Mouse (Mus musculus): ENCODE measurements around the gene A930004D18Rik.

The A930004D18Rik gene

DNA sequence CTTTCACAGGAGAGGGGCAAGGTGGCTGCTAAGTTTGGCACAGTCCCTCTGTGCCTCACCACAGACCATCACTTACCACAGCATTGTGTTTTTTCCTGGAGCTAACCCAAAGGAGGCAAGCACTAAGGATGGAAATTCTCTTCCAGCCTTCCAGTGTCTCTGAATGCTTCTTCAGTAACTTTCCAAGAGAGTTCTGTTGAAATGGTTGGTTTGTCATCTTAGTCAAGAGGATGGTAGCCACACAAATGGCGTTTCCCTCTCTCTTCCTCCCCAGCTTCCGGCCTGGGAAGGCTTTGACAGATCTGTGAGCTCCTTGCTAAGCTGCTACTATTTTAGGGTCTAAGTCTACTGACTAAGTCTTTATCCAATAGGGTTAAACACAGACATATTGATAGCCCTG lies at the start of gene A930004D18Rik:
A930004D18Rik (minus strand) TSS at position 247 of the 400 bp plus-strand sequence.
- Histone ChIP-seq H3K27me3 (ENCODE audit: control insufficient read depth, insufficient read depth, low read length, poor library complexity, severe bottlenecking) (no peaks in the 10 kb centered on the region; the same call in 1 of the 2 replicates), H3K36me3 (ENCODE audit: control insufficient read depth, insufficient read depth, low read length, poor library complexity, severe bottlenecking) (no peaks in the 10 kb centered on the region)
- no peak for DNase-seq (ENCODE audit: low read depth, low spot score)

DNA sequence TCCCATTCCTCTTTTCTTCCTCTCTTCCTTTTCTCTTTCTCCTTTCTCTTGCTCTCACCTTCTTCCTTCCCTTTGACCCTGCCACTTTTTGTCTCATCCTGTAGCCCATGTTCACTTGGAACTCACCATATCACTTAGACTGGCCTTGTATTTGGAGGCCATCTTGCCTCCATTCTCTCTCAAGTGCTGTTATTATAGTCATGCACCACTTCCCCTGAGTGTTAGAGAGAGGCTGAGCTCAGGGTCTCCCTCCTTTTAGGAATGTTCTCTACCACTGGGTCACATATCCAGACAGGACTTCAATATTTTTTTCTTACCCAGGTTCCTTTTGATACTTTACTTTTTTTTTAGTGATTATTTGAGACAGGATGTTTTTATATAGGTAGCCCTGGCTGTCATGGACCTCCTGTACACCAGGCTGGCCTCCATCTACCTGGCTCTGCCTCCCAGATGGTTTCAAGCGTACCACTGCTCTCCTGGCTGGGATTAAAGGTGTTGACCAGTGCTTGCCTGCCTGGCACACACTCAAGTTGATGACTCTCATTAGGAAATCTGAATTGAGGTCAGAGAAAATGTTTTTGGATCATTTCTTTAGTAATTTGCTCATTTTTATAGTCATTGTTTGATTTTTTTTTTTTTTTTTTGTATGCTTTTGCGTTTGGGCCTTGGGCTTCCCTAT lies 42.8 kb upstream of the A930004D18Rik start:
- Histone ChIP-seq H3K36me3 (ENCODE audit: control insufficient read depth, insufficient read depth, low read length, poor library complexity, severe bottlenecking) (0 out of 2 replicates have a peak, but pooled peaks cover 6% of the 10 kb centered on the region), H3K27me3 (ENCODE audit: control insufficient read depth, insufficient read depth, low read length, poor library complexity, severe bottlenecking) (no peaks in the 10 kb centered on the region)
- DNase-seq (ENCODE audit: low read depth, low spot score) = no peak

DNA sequence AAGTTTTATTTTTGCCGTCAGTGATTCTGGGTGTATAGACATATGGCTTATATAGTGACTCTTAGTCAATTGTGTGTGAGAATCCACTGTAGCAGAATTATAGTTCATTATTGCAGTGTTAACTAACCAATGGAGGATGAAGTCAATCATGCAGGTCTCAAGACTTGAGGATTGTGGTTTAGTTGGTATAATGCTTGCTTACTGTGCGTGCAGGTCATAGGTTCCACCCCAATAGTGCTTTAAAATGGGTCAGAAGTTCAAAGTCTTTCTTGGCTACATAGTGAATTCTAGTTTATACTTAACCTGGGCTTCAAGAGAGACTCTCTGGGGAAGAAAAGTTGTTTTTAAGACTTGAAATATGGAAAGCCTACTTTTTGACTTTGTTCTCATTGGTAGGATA lies 34.4 kb upstream of the A930004D18Rik start:
- no peak for DNase-seq (ENCODE audit: low read depth, low spot score)
- H3K27me3 ChIP-seq (ENCODE audit: control insufficient read depth, insufficient read depth, low read length, poor library complexity, severe bottlenecking) = no peaks in the 10 kb centered on the region
- no peaks in the 10 kb centered on the region; the same call in 1 of the 2 replicates for H3K36me3 ChIP-seq (ENCODE audit: control insufficient read depth, insufficient read depth, low read length, poor library complexity, severe bottlenecking)

DNA sequence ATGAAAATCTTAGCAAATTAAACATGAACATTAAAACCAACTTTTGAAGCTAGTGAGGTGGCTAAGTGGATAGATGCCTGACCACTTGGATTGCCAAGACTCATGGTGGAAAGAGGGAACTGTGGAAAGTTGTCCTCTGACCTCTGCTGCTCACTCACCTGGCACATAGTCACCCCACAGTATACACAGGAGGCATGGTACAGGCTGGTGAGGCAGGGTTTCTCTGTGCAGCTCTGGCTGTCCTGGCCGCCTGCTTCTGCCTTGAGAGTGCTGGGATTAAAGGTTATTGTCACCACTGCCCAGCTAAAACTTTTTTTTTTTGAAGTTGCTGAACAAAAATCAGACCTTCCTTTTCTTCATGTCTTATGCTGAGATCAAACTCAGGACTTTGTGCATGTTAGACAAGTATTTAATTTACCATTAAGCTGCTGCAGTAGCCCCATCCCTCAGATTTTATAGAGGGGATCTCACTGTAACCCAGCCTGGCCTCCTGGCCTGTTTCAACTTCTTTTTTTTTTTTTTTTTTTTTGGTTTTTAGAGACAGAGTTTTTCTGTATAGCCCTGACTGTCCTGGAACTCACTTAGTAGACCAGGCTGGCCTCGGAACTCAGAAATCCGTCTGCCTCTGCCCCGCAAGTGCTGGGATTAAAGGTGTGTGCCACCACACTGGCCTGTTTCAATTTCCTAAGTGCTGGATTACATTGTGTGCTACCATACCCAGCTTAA lies 30.7 kb upstream of the A930004D18Rik start:
- H3K36me3 ChIP-seq (ENCODE audit: control insufficient read depth, insufficient read depth, low read length, poor library complexity, severe bottlenecking) = no peaks in the 10 kb centered on the region; the same call in 1 of the 2 replicates
- no peaks in the 10 kb centered on the region for H3K27me3 ChIP-seq (ENCODE audit: control insufficient read depth, insufficient read depth, low read length, poor library complexity, severe bottlenecking)
- DNase-seq (ENCODE audit: low read depth, low spot score) = no peak

DNA sequence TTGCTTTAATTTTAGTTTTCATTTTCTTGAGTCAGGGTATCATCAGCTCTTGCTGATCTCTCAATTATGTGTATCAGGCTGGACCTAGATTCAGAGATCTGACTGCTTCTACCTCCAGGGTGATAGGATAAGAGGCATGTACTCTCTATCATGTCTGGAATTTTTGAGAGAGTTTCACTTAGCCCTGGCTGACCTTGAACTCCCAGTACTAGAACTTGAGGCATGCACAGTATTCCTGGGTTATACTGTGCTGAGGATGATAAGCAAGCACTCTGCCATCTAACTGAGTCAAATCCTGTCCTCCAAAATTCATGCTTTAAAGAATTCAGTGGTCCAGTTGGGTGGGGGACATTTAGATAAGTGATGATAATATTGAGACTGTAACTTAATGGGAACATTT lies 28.9 kb upstream of the A930004D18Rik start:
- DNase-seq (ENCODE audit: low read depth, low spot score) = no peak
- H3K27me3 ChIP-seq (ENCODE audit: control insufficient read depth, insufficient read depth, low read length, poor library complexity, severe bottlenecking) = no peaks in the 10 kb centered on the region
- H3K36me3 ChIP-seq (ENCODE audit: control insufficient read depth, insufficient read depth, low read length, poor library complexity, severe bottlenecking) = no peaks in the 10 kb centered on the region; the same call in 1 of the 2 replicates

DNA sequence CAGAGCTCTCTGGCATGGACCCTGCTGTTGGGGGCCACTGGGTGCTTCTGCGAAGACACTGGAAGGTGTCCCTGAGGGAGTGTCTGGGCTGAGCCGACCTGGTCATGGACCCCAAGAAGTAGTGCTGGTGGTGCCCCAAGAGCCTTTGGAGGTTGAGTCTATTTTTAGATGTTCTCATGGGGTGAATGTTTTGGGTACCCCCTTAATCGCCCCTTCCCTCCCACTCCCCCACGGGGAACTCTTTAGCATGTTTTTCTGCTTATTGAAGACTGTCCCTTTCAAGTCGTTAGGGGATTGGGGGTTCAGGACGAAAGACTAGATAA lies 28.1 kb upstream of the A930004D18Rik start:
- Histone ChIP-seq H3K27me3 (ENCODE audit: control insufficient read depth, insufficient read depth, low read length, poor library complexity, severe bottlenecking) (no peaks in the 10 kb centered on the region), H3K36me3 (ENCODE audit: control insufficient read depth, insufficient read depth, low read length, poor library complexity, severe bottlenecking) (no peaks in the 10 kb centered on the region; the same call in 1 of the 2 replicates)
- no peak for DNase-seq (ENCODE audit: low read depth, low spot score)

DNA sequence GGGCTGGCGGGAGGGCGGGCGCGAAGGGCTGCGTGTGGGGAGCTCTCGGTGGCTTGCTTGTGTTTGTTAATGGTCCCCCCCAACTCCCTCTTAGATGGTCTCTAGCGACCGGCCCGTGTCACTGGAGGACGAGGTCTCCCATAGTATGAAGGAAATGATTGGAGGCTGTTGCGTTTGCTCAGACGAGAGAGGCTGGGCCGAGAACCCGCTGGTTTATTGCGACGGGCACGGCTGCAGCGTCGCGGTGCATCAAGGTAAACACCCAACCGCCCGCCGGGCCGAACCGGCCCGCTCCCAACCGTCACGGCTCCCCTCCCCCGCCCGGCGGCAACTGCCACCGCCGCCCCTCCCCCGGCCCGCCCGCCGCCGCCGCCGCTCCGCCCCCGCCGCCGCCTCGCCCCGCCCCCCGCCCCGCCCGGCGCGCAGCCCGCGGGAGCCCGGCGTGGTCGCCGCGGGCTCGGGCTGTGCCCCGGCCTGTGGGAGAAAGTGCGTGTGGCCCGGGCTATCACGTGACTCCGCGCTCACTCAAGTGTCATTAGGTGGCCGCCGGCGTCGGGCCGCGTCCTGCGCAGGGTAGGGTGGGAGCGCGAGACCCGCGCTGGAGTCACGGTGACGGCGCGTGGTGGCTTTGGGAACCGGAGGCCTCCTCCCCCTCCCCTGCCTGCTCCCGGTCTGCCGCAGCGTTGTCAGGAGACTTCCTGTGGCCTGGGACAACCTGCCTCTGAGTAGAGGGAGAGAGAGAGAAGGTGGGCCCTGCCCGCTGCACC lies 27.6 kb upstream of the A930004D18Rik start:
- DNase-seq (ENCODE audit: low read depth, low spot score) = peak; percentile 80
- Histone ChIP-seq H3K36me3 (ENCODE audit: control insufficient read depth, insufficient read depth, low read length, poor library complexity, severe bottlenecking) (no peaks in the 10 kb centered on the region; the same call in 1 of the 2 replicates), H3K27me3 (ENCODE audit: control insufficient read depth, insufficient read depth, low read length, poor library complexity, severe bottlenecking) (no peaks in the 10 kb centered on the region)

DNA sequence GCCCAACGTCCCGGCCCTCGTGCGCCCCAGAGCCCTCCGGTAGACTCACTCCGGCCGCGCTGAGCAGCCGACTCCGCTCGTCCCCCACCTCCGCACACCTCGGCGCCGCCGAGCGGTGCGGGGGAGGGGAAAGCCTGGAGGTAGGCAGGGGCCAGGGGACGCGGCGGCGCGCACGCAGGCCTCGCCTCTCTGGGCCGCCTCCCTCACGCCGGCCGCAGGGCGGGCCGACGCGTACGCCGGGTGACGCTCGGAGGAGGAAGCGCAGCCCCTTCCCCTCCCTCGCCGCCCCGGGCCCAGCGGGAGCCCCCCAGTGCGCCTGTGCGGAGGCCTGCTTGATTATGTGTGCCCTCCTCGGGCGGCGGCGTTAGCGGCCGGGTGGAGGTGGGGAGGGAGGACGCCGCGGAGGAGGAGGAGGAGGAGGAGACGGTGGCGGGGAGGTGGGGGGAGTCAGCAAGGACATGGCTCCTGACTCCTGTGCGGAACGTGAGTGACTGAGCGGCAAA lies 26.9 kb upstream of the A930004D18Rik start:
- peak; percentile 92 for DNase-seq (ENCODE audit: low read depth, low spot score)
- no peaks in the 10 kb centered on the region for H3K27me3 ChIP-seq (ENCODE audit: control insufficient read depth, insufficient read depth, low read length, poor library complexity, severe bottlenecking)

DNA sequence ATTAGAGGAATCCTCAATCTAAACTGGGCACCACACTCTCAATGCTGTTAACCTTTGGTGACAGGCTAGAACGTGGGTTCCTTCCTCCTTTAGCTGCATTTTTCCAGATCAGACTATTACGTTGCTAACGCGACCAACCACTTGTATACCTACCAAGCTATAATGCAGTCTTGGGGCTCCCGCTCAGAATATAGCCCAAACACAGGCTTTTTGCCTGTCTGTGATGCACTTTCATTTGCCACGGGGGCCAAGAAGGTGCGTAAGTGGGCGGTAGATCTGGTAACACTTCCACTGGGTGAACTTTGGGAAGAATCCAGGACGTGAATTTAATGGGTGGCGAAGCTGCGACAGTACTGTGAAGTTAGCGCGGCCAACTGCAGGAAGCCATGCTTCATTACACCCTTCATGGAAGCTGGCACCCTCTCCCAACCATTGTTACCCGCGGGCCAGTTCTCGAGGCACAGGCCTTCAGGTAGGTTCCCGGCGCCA lies 26.3 kb upstream of the A930004D18Rik start:
- Histone ChIP-seq H3K27me3 (ENCODE audit: control insufficient read depth, insufficient read depth, low read length, poor library complexity, severe bottlenecking) (no peaks in the 10 kb centered on the region), H3K36me3 (ENCODE audit: control insufficient read depth, insufficient read depth, low read length, poor library complexity, severe bottlenecking) (no peaks in the 10 kb centered on the region; the same call in 1 of the 2 replicates)
- DNase-seq (ENCODE audit: low read depth, low spot score) = peak; percentile 67

More for the DNA sequence above, 26.9 kb upstream of the A930004D18Rik start:
- no peaks in the 10 kb centered on the region; the same call in 1 of the 2 replicates for H3K36me3 ChIP-seq (ENCODE audit: control insufficient read depth, insufficient read depth, low read length, poor library complexity, severe bottlenecking)

DNA sequence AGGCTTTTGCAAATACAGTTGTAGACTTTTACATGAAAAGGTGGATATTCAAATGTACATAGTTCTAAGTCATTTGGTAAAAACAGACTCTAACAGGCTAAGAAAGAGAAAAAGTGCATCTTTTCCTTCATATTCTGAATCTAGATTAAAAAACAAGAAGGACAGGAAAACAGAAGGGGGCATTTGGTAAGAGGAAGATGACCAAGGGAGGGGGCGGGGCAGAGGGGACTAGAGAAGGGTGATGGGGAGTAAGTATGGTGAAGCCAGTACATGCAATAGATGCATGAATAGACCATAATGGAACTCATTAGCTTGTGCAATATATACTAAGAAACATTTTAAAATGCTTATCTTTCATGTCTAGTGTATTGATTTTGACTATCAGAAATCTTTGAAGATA lies 22.9 kb upstream of the A930004D18Rik start:
- H3K27me3 ChIP-seq (ENCODE audit: control insufficient read depth, insufficient read depth, low read length, poor library complexity, severe bottlenecking) = no peaks in the 10 kb centered on the region
- no peaks in the 10 kb centered on the region for H3K36me3 ChIP-seq (ENCODE audit: control insufficient read depth, insufficient read depth, low read length, poor library complexity, severe bottlenecking)
- DNase-seq (ENCODE audit: low read depth, low spot score) = no peak

DNA sequence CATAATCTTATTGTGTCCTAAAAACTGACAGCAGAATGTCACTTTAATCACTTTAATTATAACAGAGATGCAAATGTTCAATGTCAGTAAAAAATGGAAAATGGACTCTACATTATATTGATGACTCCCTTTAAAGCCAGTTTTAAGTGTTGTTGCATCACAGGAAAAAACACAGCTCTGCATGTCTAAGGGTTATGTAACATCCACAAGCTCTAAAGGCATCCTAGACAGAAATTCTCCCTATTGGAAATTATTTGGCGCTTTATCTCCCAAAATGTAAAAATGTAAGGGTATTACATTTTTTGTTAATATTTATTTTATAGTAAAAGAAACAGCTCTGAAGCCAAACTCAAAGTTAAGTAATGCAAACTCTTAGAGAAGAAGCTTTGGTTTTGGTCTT lies 22.4 kb upstream of the A930004D18Rik start:
- Histone ChIP-seq H3K27me3 (ENCODE audit: control insufficient read depth, insufficient read depth, low read length, poor library complexity, severe bottlenecking) (no peaks in the 10 kb centered on the region), H3K36me3 (ENCODE audit: control insufficient read depth, insufficient read depth, low read length, poor library complexity, severe bottlenecking) (no peaks in the 10 kb centered on the region)
- no peak for DNase-seq (ENCODE audit: low read depth, low spot score)

DNA sequence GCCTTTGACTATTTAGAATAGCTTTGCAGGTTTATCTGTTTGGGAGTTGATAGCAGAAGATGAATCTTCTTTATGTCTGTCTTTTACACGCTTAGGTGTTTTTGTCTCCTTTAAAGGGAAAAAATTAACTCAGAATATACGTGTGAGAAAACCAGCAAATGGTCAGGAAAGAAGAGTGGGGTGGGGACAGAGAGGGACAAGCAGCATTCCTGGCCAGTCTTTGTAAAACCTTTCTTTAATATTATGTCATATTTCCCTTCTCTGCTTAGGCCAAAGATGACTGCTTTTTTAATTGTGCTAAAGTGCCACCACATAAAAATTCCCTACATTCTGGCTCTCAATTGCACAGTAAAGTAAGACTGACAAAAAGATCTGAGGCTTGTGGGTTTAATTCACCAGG lies 21.5 kb upstream of the A930004D18Rik start:
- H3K36me3 ChIP-seq (ENCODE audit: control insufficient read depth, insufficient read depth, low read length, poor library complexity, severe bottlenecking) = no peaks in the 10 kb centered on the region
- no peak for DNase-seq (ENCODE audit: low read depth, low spot score)
- H3K27me3 ChIP-seq (ENCODE audit: control insufficient read depth, insufficient read depth, low read length, poor library complexity, severe bottlenecking) = no peaks in the 10 kb centered on the region

DNA sequence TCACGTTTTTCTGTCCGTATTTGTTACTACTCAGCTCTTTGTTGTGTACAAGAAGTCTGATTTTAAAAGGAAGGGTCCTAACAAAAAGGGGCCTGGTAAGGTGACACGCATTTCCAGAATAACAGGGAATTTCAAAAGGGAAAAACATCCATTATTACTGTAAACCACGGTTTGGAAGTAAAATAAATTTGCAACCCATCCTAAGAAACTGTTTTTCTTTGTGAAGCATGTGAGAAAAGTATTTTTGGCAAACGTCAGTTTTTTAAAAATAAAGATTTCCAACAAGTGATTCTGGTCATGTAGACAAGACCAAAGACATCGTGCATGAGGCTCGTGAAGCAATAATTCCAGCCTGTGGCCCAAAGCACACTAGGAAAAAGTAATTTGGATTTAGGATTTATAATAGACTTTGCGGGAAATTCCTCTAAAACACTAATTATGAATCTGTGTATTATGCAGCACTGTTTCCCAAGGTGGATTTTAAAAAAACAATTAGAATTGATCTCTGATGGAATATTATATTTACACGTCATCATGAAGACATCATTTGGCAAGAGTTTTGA lies 20.7 kb upstream of the A930004D18Rik start:
- no peaks in the 10 kb centered on the region for H3K27me3 ChIP-seq (ENCODE audit: control insufficient read depth, insufficient read depth, low read length, poor library complexity, severe bottlenecking)
- no peak for DNase-seq (ENCODE audit: low read depth, low spot score)
- H3K36me3 ChIP-seq (ENCODE audit: control insufficient read depth, insufficient read depth, low read length, poor library complexity, severe bottlenecking) = no peaks in the 10 kb centered on the region

DNA sequence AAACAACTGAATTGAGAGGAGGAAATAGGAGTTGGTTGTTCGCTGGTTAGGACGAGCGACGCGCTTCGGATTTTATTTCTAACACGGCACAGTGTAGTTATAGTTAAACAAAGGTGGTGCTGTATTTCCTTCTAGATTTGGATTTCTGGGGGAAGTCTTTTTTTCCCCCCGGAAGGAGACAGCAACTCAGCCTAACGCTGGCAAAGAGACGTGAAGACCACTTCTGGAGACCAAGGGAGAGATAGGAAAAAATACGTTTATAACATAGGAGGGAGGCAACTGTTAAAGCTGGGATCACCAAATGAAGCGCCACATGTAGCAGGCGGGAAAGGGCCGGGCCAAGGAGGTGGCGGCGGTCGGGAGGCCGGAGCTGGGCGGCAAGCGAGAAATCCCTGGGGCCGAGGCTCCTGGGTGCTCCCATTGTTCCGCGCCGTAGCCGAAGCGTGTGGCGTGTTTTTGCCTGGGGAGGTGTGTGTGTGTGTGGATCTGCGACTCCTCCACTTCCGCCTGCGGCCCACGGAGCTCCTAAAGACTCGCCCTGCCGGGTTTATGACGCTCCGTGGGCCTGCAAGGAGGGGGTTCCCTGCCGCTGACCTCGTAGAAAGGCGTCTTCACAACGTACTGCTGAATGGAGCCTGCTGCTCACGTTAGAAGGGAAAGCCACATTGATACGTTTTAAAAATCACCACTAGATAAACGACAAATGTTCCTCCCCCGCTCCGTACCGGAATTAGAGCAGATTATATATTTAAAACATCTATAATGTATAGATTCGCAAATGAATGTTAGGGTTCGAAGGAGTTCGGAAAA lies 20.0 kb upstream of the A930004D18Rik start:
- peak; percentile 74 for DNase-seq (ENCODE audit: low read depth, low spot score)
- Histone ChIP-seq H3K27me3 (ENCODE audit: control insufficient read depth, insufficient read depth, low read length, poor library complexity, severe bottlenecking) (no peaks in the 10 kb centered on the region), H3K36me3 (ENCODE audit: control insufficient read depth, insufficient read depth, low read length, poor library complexity, severe bottlenecking) (no peaks in the 10 kb centered on the region)

Measured in splenic B cell, adult 2 months (primary cell).